Mouse (Mus musculus) spleen, adult 2 months (tissue): Measurements from ENCODE around the gene Cldnd2. TPM values are rescaled to one million over a fixed set of nuclear protein-coding genes. Genes with fewer than 3 reads are reported as not detected.
A peak's percentile ranks its signal among the peaks of the same experiment; 100 is the strongest.

Experiments used
- DNase-seq, 2 experiments: peaks; one replicate each; pipeline versions ENCODE4 v3.0.0 to v3.0.0-alpha.2; 2012 to 2021; ENCODE audit warnings: low spot score in 2 of 2, low read depth in 1 of 2
- H3K27ac ChIP-seq: fragments of 200-500 bp; 2 replicates; pipeline ENCODE4 v1.5.1; 2012; ENCODE audit warnings: low read length, inconsistent platforms; ENCODE audit not compliant: insufficient read depth
- H3K27me3 ChIP-seq: fragments of 200-500 bp; 2 replicates; pipeline ENCODE4 v1.6.1; 2012; ENCODE audit warnings: mild to moderate bottlenecking, moderate library complexity, low read length, inconsistent platforms; ENCODE audit not compliant: control insufficient read depth, insufficient read depth
- H3K36me3 ChIP-seq: fragments of 200-500 bp; 2 replicates; pipeline ENCODE4 v1.6.1; 2012; ENCODE audit warnings: mild to moderate bottlenecking, low read length, inconsistent platforms; ENCODE audit not compliant: control insufficient read depth, insufficient read depth
- H3K4me1 ChIP-seq: fragments of 200-500 bp; 2 replicates; pipeline ENCODE4 v1.6.1; 2011; ENCODE audit warnings: inconsistent platforms; ENCODE audit not compliant: control insufficient read depth, insufficient read depth, insufficient read length
- H3K4me3 ChIP-seq: fragments of 200-500 bp; 2 replicates; pipeline ENCODE4 v1.5.1; 2011; ENCODE audit warnings: mild to moderate bottlenecking, inconsistent platforms; ENCODE audit not compliant: insufficient read depth, insufficient read length; ENCODE audit errors: extremely low read depth
- CTCF ChIP-seq: fragments of 200-500 bp; IDR thresholded peaks from 2 replicates; pipeline ENCODE4 v1.5.1; 2011; ENCODE audit warnings: mild to moderate bottlenecking, inconsistent platforms; ENCODE audit not compliant: insufficient read depth, insufficient read length, insufficient replicate concordance; ENCODE audit errors: extremely low read depth
- POLR2A ChIP-seq: fragments of 200-500 bp; IDR thresholded peaks from 2 replicates; pipeline ENCODE4 v1.6.1; 2011; ENCODE audit warnings: low read depth, low read length, inconsistent platforms
- WGBS: fragments of 180-500 bp; shearing (Covaris S2); methylation state at CpG from one replicate; pipeline ENCODE4 v1.1.7; 2018; 5-methylcytosine and 5-hydroxymethylcytosine counted together
- polyA plus RNA-seq: library from polyadenylated mRNA; depleted of rRNA; stranded (reverse); fragments of >200 nt; gene quantifications from 2 replicates; pipeline ENCODE4 v1.2.3, GENCODE M21; 2012

Gene Cldnd2
- polyA plus RNA-seq, 1 experiment: 0.26 TPM

DNA sequence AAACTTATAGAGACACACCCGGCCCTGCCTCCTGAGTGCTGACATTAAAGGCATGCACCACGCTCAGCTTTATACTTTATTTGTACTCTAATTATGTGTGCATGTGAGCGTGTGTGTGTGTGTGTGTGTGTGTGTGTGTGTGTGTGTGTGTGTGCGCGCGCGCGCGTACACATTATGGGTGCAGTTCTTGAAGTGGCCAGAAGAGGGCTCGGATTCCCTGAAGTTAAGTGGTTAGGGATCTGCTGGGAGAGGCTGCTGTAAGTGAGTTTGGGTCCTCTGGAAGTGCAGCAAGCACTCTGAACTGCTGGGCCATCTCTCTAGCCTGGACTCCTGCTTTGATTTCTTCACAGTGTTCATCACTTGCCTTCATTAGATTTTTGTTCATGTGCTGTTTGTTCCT lies 23.3 kb upstream of the Cldnd2 start:
- 91% methylated on average over 10 of the region's 10 CpGs for WGBS
- DNase-seq: no peak
- H3K4me1 ChIP-seq: no peaks in the 10 kb centered on the region
- H3K4me3 ChIP-seq: no peak overlapping the region
- peaks cover 16% of the 10 kb centered on the region for H3K36me3 ChIP-seq
- TF ChIP-seq CTCF: no peak
- TF ChIP-seq POLR2A: no peak
- no peaks in the 10 kb centered on the region for H3K27me3 ChIP-seq
- no peak overlapping the region for H3K27ac ChIP-seq

DNA sequence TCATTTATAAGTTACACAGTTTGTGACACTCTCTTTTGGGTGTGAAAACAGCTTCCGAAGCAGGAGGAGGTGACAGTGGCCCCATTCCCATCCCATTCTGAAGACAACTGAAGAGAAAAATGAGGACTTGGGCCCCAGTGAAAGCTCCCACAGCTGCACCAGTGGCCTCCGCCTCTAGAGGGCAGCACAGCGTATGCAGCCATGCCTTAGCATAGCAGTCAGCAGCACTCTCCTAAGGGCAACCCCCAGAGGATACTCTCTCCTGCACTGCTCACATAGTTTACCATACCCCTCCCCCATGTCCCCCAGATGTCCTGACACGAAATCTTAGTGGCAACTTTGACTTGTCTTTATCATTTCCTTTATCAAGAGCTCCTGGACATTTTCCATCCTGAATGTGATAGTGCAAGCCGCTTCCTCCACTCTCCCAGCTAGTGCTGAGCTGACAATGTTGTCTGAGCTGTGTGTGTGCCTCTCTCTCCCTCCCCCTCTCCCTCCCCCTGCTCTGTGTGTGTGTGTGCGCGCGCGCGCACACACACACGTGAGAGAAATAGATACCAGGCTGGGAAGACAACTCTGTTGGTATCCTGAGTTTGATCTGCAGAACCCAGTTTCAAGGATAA lies 17.5 kb upstream of the Cldnd2 start:
- 25% methylated on average over 11 of the region's 11 CpGs for WGBS
- H3K4me1 ChIP-seq: peaks cover 4% of the 10 kb centered on the region; the same call in 1 of the 2 replicates
- H3K4me3 ChIP-seq: no peak overlapping the region

DNA sequence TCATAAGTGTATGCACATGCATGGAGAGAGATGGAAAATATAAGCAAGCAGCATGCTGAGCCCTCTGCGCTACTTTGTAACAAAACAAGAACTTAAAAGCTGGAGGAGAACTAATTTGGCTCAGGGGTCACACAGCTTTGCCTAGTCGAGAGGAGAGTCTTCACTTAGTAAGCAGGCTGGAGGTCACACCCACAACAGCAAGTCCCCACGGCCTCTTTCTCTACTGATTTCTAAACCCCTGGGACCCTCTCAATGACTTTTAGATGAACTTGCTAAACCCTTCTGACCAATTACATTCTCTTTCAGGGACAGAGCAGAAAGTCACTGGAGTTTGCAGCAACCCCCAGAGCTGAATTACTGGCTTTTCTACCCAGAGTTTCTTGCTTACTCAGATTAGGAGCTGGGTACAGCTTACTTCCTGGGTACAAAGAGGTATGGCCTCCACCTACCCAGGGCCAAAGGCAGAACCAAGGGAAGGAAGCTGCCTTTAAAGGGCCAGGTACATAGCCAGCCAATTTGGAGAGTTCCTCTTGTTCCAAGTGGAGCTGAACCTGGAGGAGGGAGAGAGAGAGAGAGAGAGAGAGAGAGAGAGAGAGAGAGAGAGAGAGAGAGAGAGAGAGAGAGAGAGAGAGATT lies 16.5 kb upstream of the Cldnd2 start:
- no peaks in the 10 kb centered on the region for H3K27me3 ChIP-seq
- 0 out of 2 replicates have a peak, but pooled peaks cover 1% of the 10 kb centered on the region for H3K36me3 ChIP-seq
- H3K4me1 ChIP-seq: peaks cover 4% of the 10 kb centered on the region; the same call in 1 of the 2 replicates
- 45% methylated on average over 3 of the region's 3 CpGs for WGBS
- no peak for DNase-seq
- no peak for TF ChIP-seq CTCF
- TF ChIP-seq POLR2A: no peak
- H3K4me3 ChIP-seq: no peak overlapping the region
- peak overlapping the region; percentile 15; the same call in 1 of the 2 replicates for H3K27ac ChIP-seq

More for the DNA sequence above, 17.5 kb upstream of the Cldnd2 start:
- Histone ChIP-seq H3K27me3 (no peaks in the 10 kb centered on the region), H3K27ac (no peak overlapping the region), H3K36me3 (0 out of 2 replicates have a peak, but pooled peaks cover 1% of the 10 kb centered on the region)
- TF ChIP-seq CTCF: peak; percentile 96
- TF ChIP-seq POLR2A: no peak
- DNase-seq: peak; percentile 47 to 81

DNA sequence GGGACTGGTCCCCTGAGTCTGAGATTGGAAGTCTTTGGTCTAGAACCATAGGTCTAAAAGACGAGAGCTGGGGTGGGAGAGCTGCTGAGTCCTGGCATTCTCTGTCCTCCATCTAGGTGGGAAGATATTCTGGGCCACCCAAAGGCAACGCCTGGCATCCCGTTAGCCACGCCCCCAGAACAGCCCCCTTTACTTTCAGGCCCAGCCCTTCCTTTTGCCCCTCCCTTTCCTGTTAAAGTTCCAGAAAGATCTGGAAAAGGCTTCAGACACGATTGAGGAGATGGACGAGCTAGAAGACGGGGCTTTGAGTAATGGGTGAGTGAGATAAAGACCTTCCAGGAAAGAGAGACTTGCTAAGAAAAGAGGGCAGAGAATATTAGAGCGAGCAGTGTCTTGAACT lies 13.2 kb upstream of the Cldnd2 start, which contains the start of gene Lim2:
Lim2 (plus strand) TSS at position 265 of the 400 bp plus-strand sequence.
- DNase-seq: no peak
- no peak within 1 kb of the TSS for H3K27ac ChIP-seq
- no peak within 1 kb of the TSS for H3K4me3 ChIP-seq
- no peaks in the 10 kb centered on the region for H3K27me3 ChIP-seq
- H3K36me3 ChIP-seq: no peaks in the 10 kb centered on the region
- TF ChIP-seq CTCF (no peak), POLR2A (no peak)
- peaks cover 4% of the 10 kb centered on the region; the same call in 1 of the 2 replicates for H3K4me1 ChIP-seq
- WGBS: 83% methylated on average over 8 of the region's 8 CpGs

GRCm38 (mm10) chr7:43429500-43429899 lies 11.1 kb upstream of the Cldnd2 start:
- DNase-seq: no peak
- 72% methylated on average over 4 of the region's 4 CpGs for WGBS
- Histone ChIP-seq H3K27me3 (no peaks in the 10 kb centered on the region), H3K27ac (no peak overlapping the region), H3K4me3 (no peak overlapping the region), H3K36me3 (no peaks in the 10 kb centered on the region), H3K4me1 (no peaks in the 10 kb centered on the region; the same call in 1 of the 2 replicates)
- TF ChIP-seq CTCF: no peak
- no peak for TF ChIP-seq POLR2A

GRCm38 (mm10) chr7:43432891-43433290 lies 7.7 kb upstream of the Cldnd2 start:
- no peak overlapping the region for H3K27ac ChIP-seq
- TF ChIP-seq CTCF: no peak
- no peak for TF ChIP-seq POLR2A
- 73% methylated on average over 4 of the region's 4 CpGs for WGBS
- no peaks in the 10 kb centered on the region for H3K27me3 ChIP-seq
- no peak overlapping the region for H3K4me3 ChIP-seq
- DNase-seq: no peak
- H3K4me1 ChIP-seq: no peaks in the 10 kb centered on the region
- no peaks in the 10 kb centered on the region for H3K36me3 ChIP-seq

GRCm38 (mm10) chr7:43434676-43435075 lies 5.9 kb upstream of the Cldnd2 start:
- no peaks in the 10 kb centered on the region for H3K36me3 ChIP-seq
- H3K27me3 ChIP-seq: no peaks in the 10 kb centered on the region
- DNase-seq: no peak
- no peak overlapping the region for H3K27ac ChIP-seq
- 94% methylated on average over 5 of the region's 5 CpGs for WGBS
- no peak for TF ChIP-seq POLR2A
- TF ChIP-seq CTCF: no peak
- no peaks in the 10 kb centered on the region for H3K4me1 ChIP-seq
- no peak overlapping the region for H3K4me3 ChIP-seq
